Mouse (Mus musculus): ENCODE results near the gene Katnal1. TPM values are rescaled to one million over a fixed set of nuclear protein-coding genes. Genes with fewer than 3 reads are reported as not detected.
A peak's percentile ranks its signal among the peaks of the same experiment; 100 is the strongest.

The Katnal1 gene
- total RNA-seq, 4 experiments from 2014 or later = 55.4 to 73.6 (median 64.1) TPM

DNA sequence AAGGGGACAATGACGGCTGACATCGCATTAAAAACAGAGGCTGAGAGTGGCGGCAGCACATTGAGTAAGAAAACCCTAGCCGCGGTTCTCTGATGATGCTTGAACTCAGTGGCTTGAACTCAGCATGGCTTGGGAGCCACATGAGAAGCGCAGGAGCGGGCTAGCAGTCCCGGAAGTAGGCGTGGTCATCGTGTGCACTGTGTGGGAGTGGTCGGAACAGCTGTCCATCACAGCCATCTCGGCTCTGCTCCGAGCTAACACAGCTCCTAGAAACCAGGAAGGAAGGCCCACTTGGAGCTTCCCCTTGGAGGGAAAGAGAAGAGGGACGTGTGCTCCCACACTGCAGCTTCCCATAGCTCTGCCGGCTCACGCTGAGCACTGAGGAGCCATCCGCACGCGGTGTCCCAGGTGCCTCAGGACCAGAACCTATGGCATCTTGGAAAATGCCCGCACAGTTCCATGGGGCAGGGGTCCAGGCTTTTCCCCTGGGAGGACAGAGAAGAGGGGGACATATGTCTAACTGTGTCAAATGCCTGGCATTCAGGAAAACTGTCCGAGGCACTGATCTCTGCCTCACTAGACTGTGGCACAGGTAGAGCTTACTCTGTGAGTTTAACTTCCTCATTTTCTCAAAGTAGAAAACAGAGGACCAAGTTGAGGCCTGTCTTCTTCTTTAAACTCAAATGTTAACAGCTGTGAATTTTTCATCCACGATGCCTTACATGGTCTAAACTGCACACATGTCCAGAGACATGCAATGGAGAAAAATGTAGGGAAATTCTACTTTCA is 43.1 kb downstream of the Katnal1 start:
- no peak for DNase-seq (ENCODE audit: low spot score in 2 of 2)

DNA sequence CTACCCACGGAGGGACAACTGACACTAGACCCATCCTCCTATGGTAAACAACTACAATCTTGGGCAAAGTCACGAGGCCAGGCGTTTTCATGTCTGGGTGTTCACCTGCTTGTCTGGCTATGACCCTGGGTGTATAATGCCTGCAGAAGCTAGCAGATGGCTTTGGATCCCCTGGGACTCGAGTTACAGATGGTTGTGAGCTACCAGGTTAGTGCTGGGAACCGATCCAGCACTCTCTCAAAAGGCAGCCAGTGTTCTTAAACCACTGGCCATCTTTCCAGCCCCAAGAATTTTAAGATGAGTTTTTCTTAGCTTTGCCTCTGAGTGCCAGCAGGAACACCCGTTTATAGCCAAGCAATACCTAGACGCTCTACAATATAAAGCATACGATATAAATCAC is 45.4 kb downstream of the Katnal1 start:
- no peak for DNase-seq (ENCODE audit: low spot score in 2 of 2)

DNA sequence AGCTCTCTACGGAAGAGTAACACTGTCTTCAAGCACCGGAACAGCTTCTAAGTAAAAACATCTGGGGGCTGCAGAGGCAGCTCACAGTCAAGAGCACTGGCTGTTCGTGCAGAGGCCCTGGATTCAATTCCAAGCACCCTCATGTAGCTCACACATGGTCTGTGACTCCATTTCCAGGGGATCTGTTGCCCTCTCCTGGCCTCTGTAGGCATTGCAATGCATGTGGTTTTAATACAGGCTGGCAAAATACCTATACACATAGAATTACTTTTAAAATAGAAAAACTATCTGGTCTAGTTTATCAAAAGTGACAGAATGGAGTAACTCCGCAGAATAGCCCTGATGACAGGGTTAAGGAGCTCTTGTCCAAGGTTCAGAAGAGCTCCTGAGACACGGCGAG is 49.9 kb downstream of the Katnal1 start:
- no peak for DNase-seq (ENCODE audit: low spot score in 2 of 2)

DNA sequence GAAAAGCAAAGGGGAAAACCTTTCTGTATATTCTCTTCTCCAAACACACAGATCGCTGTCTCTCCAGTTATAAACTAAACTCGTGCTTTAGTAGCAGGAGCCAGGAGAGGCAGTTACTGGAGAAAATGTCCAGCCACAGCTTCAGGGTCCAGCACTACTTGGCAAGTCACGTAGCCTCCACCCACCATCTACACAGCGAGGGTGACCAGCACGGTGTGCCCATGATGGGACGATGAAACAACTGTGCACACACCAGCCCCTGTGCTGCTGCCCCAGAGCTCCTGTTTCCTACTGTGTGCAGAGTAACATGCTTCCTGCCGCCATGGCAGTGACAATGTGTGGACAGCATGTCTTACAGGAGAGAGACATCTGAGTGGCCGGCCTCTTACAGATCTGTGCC is 56.0 kb downstream of the Katnal1 start:
- DNase-seq (ENCODE audit: low spot score in 2 of 2) = no peak

DNA sequence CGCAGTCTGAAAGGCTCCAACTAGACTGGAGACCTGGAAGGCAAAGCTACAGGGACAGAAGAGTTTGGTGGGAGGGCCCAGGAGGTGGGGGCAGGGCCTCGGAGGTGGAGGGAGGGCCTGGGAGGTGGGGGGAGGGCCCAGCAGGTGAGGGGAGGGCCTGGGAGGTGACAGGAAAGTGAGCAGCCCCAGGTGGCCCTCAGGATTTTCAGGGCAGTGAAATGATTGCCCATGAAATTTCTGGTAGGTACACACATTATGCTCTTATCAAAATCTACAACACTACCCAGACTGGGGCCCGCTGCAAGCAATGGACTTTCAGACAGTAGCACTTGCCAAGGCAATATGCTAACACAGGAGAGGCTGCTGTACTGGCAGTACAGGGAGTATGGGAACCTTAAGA is 59.5 kb downstream of the Katnal1 start:
- DNase-seq (ENCODE audit: low spot score in 2 of 2) = no peak

DNA sequence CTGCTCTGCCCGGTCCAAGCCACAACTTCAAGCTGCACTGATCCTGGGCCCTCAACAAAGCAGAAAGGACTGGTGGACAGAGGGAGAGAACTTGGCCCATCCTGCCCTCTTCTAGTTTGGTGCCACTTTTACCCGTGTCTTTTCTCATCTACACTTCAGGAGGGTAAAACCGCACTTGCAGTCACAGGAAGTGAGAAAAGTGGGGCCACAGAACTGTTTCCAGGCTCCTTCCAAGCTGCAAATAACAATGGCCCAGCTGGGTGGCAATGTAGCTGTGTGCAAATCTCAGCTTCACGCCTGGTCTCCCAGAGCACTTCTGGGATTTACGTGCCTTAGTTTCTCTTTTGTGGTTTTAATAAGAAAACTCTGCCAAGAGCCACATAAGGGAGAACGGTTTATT is 61.4 kb downstream of the Katnal1 start:
- DNase-seq (ENCODE audit: low spot score in 2 of 2) = no peak

DNA sequence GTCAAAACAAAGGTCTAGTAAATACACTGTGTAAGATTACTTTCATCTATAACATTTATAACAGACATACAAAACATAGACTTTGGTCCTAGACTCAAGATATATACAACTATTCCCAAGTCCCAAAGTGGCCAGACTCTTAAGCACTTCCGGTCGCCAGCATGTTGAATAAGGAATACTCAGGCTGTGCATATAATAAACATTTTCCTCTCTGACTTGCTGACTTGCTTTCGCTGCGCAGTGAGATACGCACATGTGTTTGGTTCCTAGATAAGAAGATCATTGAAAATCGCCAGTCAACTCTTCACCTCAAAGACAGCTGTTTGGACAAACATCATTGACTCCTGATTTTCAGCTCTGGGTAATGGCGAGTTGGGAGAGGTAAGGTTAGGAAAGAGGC is 61.9 kb downstream of the Katnal1 start:
- DNase-seq (ENCODE audit: low spot score in 2 of 2) = no peak

DNA sequence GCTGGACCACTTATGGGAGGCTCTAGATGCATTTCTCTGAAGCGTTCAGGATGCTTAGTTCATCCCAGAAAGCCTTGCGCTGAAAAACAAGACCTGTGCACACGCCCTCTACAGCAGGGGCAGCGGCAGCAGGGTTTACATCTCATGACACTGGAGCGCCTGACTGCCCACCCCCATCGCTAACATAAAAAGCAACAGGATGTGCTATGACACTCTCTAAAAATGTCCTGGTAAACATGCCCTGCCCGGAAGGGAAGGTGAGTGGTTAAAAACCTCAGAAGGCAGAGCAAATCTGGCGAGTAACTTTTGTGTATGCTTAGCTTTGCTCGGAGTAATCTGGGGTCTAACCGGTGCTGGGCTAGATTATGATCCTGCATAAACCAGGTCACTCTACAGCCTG is 62.5 kb downstream of the Katnal1 start:
- DNase-seq (ENCODE audit: low spot score in 2 of 2) = no peak

DNA sequence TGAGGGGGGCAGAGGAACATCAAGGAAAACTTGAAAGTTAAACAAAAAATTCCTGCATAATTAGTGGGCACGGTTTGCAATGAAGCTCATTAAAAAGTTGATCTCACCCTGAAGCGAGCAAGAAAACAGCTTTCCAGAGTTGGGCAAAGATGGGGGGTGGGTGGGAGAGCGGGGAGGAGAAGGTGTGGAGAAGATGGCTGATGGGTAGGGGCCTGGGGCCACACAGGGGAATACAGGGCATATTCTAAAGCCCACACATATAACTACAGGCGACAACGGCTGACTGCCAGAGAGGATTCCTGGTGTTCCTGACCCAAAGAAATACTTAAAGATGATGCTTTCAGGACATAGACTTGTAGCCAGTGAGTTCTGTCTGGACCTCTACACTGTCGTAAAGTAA is 65.7 kb downstream of the Katnal1 start:
- no peak for DNase-seq (ENCODE audit: low spot score in 2 of 2)

DNA sequence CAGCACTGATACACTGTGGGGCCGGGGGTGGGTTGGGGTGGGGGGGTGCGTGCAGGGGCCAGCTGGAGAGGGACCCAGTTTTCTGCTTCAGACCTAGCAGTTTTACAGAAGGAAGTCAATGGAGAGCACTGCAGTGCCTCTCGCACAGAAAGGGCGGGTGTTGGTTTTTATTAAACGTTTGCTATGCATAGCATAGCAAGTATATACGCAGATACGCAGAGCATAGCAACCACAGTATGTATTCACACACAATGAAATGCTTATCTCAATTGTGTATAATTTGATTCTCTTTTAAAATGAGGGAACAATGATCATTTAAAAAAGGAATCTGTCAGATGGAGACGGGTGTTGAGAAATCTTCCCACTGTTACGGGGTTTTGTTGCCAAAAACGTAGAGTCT is 66.3 kb downstream of the Katnal1 start:
- DNase-seq (ENCODE audit: low spot score in 2 of 2) = no peak

DNA sequence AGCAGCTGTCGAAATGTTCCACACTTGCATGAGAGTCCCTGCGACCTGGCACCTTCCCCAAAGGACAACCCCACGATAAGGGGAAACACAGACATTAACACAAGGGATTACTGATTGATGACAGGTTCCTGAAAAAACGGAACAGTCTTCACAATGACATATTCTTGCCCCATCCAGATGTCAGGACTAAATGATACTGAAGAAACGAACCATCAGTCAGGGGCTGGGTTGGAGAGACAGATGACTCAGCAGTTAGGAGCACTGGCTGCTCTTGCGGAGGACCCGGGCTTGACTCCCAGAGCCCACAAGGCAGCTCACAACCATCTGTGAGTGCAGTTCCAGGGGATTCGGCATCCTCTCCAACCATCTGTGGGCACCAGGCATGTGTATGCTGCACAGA is 67.0 kb downstream of the Katnal1 start:
- no peak for DNase-seq (ENCODE audit: low spot score in 2 of 2)

DNA sequence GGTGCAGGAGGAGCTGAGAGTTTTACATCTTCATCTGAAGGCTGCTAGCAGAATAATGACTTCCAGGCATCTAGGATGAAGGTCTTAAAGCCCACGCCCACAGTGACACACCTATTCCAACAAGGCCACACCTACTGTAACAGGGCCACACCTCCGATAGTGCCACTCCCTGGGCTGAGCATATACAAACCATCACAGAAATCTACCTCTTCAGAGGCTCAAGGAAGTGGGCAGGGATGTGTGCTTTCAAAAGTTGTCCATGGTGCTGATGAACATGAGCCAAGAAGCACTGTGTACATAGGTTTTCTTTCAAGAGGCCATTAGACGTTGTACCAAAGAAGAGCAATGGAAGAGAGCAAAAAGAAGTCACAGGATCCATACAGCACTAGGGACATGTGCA is 71.6 kb downstream of the Katnal1 start:
- DNase-seq (ENCODE audit: low spot score in 2 of 2) = no peak

DNA sequence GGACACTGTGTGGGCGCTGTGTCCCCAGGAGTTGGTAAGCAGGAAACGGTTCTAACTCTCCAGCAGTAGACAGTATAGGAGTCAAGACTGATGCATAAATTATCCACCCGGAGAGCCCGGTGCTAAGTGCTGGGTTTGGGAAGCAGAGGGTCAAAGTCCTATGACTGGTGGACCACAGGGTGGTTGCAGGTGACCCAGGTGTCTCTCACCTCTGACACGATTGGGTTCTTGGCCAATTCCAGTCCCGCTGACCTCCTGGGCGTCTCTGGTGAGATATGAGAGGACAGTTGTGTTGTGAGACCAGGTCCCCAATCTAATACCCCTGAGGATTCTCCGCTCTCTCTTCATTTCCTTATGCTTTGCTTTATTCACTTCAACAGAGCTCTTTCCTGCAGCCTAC is 74.1 kb downstream of the Katnal1 start:
- DNase-seq (ENCODE audit: low spot score in 2 of 2) = no peak

DNA sequence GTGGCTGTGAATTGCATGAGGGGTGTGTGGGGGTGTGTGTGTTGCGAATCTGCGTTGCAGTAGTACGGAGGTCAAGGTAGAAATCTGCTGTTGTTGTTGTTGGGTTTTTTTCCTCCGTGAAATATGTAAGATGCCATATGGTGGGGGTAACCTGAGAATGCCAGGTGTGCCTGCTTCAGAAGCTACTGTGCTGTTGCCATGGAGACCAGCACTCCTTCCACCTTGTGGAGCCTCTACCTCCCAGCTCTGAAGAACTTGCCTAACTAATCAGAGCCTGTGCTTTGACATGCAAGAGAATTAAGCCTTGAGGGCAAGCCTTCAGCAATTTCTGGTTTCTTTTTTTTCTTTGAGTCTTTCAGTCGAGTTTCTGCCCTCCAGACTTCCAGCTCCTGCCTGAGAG is 75.0 kb downstream of the Katnal1 start:
- no peak for DNase-seq (ENCODE audit: low spot score in 2 of 2)

DNA sequence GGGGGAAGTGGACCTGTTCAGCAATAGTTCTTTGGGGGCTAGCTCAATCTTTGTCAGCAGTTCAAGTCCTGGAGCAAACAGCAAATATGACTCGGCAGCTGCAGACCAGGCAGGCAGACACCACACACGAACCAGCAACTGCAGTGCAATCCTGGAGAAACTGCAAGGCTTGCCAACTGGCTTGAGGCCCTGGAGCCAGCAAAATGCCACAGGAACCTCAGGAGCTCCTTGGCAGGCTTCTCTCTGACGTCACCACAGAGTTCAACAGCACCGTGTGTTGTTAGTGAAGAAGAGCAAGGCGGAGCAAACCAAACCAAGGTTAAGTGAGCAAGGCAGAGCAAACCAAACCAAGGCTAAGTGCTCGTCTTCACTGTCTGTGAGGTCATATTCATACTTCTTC is 79.6 kb downstream of the Katnal1 start:
- no peak for DNase-seq (ENCODE audit: low spot score in 2 of 2)

DNA sequence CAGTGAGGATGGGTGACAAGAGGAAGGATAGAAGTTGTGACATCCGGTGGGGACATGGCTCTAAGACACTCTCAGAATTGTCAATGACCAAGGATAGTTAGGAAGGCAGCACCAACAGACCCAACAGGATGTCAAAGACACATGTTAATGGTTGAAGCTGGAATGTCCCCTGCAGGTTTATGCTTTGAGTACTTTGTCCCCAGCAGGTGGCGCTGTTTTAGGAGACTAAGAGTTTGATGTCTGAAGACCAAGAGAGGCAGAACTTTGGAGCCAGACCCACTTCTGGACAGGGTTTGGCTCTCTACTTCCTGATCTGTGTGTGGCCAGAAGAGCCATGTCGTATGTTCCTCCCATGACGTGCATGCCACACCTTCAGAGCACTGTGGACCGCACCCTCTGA is 82.1 kb downstream of the Katnal1 start:
- DNase-seq (ENCODE audit: low spot score in 2 of 2) = no peak

DNA sequence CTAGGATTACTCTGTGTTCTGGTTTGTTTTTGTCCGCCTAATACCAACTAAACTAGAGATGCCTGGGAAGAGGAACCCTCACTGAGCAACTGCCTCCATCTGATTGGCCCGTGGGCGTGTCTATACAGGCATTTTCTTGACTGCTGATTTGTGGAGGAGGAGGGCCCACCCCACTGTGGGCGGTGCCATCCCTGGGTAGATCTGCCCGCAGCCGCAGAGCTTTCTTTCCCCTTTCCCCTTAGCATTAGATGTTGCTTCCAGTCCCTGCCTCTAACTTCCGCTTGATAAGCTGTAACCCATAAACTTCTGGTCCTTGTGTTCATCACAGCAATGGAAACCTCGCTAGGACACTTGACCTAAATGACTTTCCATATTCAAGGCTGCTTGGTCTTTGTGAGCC is 92.1 kb downstream of the Katnal1 start:
- no peak for DNase-seq (ENCODE audit: low spot score in 2 of 2)

DNA sequence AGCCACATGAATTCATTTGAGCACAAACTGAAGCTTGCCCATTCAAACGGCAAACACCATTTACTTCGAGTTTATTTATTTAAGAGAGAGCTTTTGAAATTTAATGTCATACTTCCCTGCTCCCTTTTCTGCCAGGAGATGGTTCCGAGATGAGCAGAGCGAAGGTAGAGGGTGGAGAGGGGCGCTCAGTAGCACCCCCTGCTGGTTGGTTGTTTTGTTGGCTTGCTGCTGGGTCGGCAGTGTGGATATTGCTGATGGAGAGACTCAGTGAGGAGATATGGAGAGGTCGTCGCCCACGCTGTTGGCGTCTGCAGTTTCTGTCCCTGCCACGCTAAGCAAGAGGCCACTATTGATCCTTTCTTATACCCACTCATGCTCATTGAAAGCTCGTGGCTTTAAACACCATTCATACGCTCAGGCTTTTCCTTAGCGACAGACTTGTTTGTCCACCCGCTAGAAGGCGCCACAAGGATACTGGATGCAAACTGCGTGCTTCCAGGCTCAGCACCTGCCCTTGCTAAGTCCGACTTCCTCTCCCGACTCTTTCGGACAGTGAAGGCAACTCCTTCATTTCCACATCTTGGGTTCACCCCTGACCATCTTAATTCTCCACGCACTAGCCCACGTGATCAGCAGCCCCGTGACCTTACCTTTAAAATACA is 97.4 kb downstream of the Katnal1 start:
- peak in 1 of 2 experiments; percentile 71 for DNase-seq (ENCODE audit: low spot score in 2 of 2)

DNA sequence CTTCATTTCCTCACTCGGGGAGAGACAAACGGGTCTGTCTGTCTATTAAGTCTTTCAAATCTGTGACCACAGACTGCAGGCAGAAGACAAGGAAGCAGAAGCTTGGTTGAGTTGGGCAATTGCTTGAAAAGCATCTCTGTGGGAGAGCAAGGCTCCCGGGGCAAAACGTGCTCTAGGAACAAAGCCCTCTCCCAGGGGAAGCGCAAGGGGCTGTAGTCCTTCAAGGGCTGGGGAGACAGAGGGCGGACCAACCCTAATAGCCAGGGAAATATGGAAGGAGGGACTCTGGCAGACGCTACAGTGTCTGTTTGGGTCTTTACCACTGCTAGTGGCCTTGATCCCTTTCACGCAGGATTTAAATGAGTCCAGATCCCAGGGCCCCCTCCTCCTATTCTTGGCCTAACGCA is 98.0 kb downstream of the Katnal1 start:
- DNase-seq (ENCODE audit: low spot score in 2 of 2) = no peak

DNA sequence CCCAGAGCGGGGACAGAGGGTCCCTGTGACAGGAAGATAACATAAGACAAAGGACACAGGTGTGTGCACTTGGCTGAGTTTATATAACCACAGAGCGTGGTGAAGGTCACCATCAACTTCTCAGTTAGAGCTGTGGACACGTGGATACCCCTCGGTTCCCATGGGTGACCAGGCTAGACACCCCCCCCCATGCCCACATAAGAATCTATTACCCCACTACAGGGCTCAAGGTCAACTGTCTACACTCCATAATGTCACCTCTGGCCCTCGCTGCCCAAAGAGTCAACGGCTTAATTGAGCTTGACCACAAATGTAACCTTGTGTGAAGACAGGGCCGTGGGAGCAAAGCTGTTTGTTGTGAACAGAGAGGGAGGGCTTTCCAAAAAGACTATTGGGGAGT is 103.4 kb downstream of the Katnal1 start:
- no peak for DNase-seq (ENCODE audit: low spot score in 2 of 2)

DNA sequence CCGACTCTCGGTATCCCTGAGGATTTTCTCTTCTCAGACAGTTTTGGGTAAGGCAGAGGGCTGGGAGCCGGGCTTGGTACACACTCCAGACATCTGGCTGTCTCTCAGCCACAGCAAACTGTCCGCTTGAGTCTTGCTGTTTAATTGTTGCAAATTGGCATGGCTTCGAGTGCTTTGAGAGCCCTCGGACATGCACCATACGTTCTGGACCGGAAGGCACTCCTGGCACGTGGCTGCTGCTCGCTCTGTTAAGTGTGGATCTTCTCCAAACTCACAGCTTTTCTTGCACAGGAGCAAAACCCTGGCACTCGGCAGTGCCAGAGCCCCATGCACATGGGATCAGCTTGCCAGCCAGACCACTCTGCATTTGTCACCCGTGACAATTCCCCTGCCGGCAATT is 106.3 kb downstream of the Katnal1 start:
- DNase-seq (ENCODE audit: low spot score in 2 of 2) = no peak
